Mouse (Mus musculus): ENCODE measurements around the gene Cirbp. TPM values are rescaled to one million over a fixed set of nuclear protein-coding genes. Genes with fewer than 3 reads are reported as not detected.
A peak's percentile ranks its signal among the peaks of the same experiment; 100 is the strongest.

The Cirbp gene
- 105 and 127 TPM in 2 replicates for polyA plus RNA-seq (2012; rRNA removed)

DNA sequence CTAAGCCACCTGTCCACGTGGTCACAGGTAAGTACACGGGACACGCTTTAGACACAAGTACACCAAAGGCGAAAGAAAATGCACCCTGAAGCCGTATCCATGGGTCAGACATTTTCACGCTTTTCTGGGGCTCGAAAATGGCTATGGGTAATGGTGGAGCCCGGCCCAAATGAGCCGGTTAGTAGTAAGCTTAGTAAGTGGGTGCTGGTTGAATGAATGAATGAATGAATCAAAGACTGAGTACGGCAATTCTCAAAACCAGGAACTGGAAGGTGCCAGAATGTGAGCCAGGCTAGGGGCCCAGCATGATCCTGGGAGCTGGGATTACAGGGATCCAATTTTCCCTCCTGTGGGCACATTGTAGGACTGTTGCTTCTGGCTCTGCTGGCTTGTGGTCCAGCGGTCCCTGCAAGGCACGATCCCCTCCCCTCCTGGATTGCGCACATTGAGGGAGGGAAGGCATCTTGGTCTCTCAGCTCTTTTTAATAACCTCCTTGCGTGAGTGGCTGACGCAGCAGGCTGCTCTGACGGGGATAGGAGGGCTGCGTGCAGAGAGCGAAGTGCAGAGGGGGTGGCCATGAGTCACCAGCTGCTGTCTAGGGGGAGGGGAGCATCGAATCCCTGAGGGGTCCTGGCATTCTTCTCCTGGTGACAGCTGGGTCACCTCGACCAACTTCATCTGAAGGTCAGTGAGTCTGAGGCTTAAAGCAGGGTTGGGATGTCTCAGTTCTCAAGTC, at the start of gene Cirbp:
Gene Cirbp, plus strand, starts transcription at position 594 of the 737 bp plus-strand sequence.
- Histone ChIP-seq H3K36me3 (ENCODE audit: control insufficient read depth, insufficient read depth, low read length) (peaks cover 2% of the 10 kb centered on the region), H3K27ac (ENCODE audit: control insufficient read depth, insufficient read depth, low read depth, low read length) (peak within 1 kb of the TSS; percentile 15; the same call in 1 of the 2 replicates), H3K4me1 (ENCODE audit: control insufficient read depth, insufficient read depth, low read length) (peaks cover 29% of the 10 kb centered on the region), H3K4me3 (ENCODE audit: control insufficient read depth, low read depth, low read length) (peak within 1 kb of the TSS; percentile 68), H3K27me3 (ENCODE audit: control insufficient read depth, insufficient read depth, low read length) (no peaks in the 10 kb centered on the region)
- TF ChIP-seq CTCF (IDR thresholded peaks at IDR 0.05; ENCODE audit: control insufficient read depth, insufficient read depth, insufficient replicate concordance, low read depth, low read length) (no peak), POLR2A (IDR thresholded peaks at IDR 0.05; ENCODE audit: control insufficient read depth, low read depth, low read length) (no peak)

- no peaks in the 10 kb centered on the region for H3K27me3 ChIP-seq (ENCODE audit: control insufficient read depth, insufficient read depth, low read length)
- H3K36me3 ChIP-seq (ENCODE audit: control insufficient read depth, insufficient read depth, low read length): no peaks in the 10 kb centered on the region; the same call in 1 of the 2 replicates
- peaks cover 23% of the 10 kb centered on the region for H3K4me1 ChIP-seq (ENCODE audit: control insufficient read depth, insufficient read depth, low read length)
- no peak; the same call in 1 of the 2 replicates for TF ChIP-seq CTCF (IDR thresholded peaks at IDR 0.05; ENCODE audit: control insufficient read depth, insufficient read depth, insufficient replicate concordance, low read depth, low read length)
- no peak for TF ChIP-seq POLR2A (IDR thresholded peaks at IDR 0.05; ENCODE audit: control insufficient read depth, low read depth, low read length)
- H3K4me3 ChIP-seq (ENCODE audit: control insufficient read depth, low read depth, low read length): peak overlapping the region; percentile 79
- peak overlapping the region; percentile 76 for H3K27ac ChIP-seq (ENCODE audit: control insufficient read depth, insufficient read depth, low read depth, low read length)
Observed at GRCm38 (mm10) chr10:80116563-80116926, 49.2 kb upstream of the Cirbp start.

DNA sequence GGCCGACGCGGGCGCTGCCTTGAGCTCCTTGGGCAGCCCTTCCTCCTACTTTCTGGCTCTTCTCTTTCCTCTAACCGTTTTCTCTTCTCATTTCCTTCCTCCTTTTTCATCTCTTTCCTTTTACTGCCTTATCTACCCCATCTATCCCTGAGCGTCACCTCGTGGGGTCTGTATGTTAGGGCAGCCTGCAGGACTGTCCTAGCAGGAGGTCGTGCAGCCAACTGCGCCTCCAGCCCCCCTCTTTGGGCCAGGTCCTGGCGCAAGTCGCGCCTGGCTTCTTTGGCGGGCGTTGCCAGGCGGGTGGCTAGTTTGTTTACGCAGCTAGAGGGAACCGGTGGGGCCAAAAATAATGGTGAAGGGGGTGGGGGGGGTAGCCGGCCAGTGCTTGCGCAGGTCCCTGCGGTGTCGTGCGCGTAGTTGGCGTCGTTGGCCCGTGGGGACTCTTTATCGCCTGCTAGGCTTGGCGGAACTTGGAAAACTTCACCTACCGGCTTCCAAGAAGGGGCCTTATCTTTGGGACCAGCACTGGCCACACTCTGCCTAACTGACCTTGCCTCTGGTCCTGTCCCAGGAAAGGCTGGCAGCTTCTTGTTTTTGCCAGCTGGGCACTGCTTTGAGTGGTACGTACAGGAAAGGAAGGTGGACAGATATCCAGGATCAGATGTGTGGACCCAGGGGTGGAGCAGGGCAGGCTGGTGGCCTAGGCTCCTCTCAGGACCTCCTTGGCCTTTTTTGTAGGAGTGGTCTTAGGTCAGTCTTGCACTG, 48.7 kb upstream of the Cirbp start:
- TF ChIP-seq CTCF (IDR thresholded peaks at IDR 0.05; ENCODE audit: control insufficient read depth, insufficient read depth, insufficient replicate concordance, low read depth, low read length) (no peak), POLR2A (IDR thresholded peaks at IDR 0.05; ENCODE audit: control insufficient read depth, low read depth, low read length) (0 out of 2 replicates have a peak, but pooled peaks have one; percentile 11)
- Histone ChIP-seq H3K27me3 (ENCODE audit: control insufficient read depth, insufficient read depth, low read length) (no peaks in the 10 kb centered on the region), H3K36me3 (ENCODE audit: control insufficient read depth, insufficient read depth, low read length) (no peaks in the 10 kb centered on the region; the same call in none of the 2 replicates), H3K4me3 (ENCODE audit: control insufficient read depth, low read depth, low read length) (peak overlapping the region; percentile 79), H3K4me1 (ENCODE audit: control insufficient read depth, insufficient read depth, low read length) (peaks cover 23% of the 10 kb centered on the region), H3K27ac (ENCODE audit: control insufficient read depth, insufficient read depth, low read depth, low read length) (peak overlapping the region; percentile 76)

GRCm38 (mm10) chr10:80117736-80118135, 48.0 kb upstream of the Cirbp start:
- TF ChIP-seq CTCF (IDR thresholded peaks at IDR 0.05; ENCODE audit: control insufficient read depth, insufficient read depth, insufficient replicate concordance, low read depth, low read length) (no peak), POLR2A (IDR thresholded peaks at IDR 0.05; ENCODE audit: control insufficient read depth, low read depth, low read length) (no peak)
- H3K27me3 ChIP-seq (ENCODE audit: control insufficient read depth, insufficient read depth, low read length): no peaks in the 10 kb centered on the region
- H3K4me3 ChIP-seq (ENCODE audit: control insufficient read depth, low read depth, low read length): peak overlapping the region; percentile 79
- no peak overlapping the region for H3K27ac ChIP-seq (ENCODE audit: control insufficient read depth, insufficient read depth, low read depth, low read length)
- H3K4me1 ChIP-seq (ENCODE audit: control insufficient read depth, insufficient read depth, low read length): peaks cover 23% of the 10 kb centered on the region
- H3K36me3 ChIP-seq (ENCODE audit: control insufficient read depth, insufficient read depth, low read length): no peaks in the 10 kb centered on the region; the same call in none of the 2 replicates

DNA sequence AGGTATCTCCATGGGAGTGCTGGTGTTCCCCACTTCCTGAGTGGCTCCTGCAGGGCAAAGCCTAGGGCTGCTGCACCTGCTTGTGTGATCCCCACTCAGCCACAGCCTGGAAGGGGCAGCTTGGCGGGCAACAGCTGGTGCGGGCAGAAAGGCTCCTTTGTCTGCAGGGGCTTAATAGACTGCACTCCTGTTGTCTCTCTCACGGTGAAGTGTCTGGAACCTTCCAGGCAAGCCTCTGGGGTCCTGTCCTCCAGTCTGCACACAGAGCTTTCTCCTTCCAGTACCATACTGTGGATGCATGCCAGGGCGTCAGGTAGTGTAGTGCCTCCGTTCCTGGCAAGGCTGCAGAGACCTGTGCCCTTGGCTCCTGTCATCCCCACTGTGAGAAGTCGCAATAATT, 47.2 kb upstream of the Cirbp start:
- Histone ChIP-seq H3K27ac (ENCODE audit: control insufficient read depth, insufficient read depth, low read depth, low read length) (no peak overlapping the region), H3K27me3 (ENCODE audit: control insufficient read depth, insufficient read depth, low read length) (no peaks in the 10 kb centered on the region), H3K4me3 (ENCODE audit: control insufficient read depth, low read depth, low read length) (no peak overlapping the region; the same call in 1 of the 2 replicates), H3K4me1 (ENCODE audit: control insufficient read depth, insufficient read depth, low read length) (peaks cover 22% of the 10 kb centered on the region), H3K36me3 (ENCODE audit: control insufficient read depth, insufficient read depth, low read length) (no peaks in the 10 kb centered on the region; the same call in none of the 2 replicates)
- TF ChIP-seq POLR2A (IDR thresholded peaks at IDR 0.05; ENCODE audit: control insufficient read depth, low read depth, low read length) (no peak), CTCF (IDR thresholded peaks at IDR 0.05; ENCODE audit: control insufficient read depth, insufficient read depth, insufficient replicate concordance, low read depth, low read length) (no peak)

DNA sequence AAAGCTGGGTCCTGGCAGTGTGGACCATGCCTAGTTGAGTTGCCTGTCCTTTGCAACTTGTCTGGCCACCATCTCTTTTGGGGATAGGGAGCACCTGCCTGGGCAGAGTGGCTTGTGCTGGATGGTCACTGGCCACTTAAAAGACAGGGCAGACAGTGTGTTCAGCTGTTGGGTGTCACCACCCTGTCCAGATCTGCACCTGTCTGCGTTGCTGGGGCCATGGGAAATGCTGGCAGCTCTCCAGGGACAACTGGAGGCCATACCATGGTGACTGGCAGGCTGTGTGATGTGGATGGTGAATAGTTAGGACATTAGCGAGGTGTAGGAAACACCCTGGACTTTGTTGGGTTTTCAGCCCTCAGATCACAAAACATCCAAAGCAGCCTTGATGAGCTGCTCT, 45.6 kb upstream of the Cirbp start:
- H3K4me3 ChIP-seq (ENCODE audit: control insufficient read depth, low read depth, low read length): no peak overlapping the region
- H3K4me1 ChIP-seq (ENCODE audit: control insufficient read depth, insufficient read depth, low read length): peaks cover 17% of the 10 kb centered on the region
- H3K36me3 ChIP-seq (ENCODE audit: control insufficient read depth, insufficient read depth, low read length): no peaks in the 10 kb centered on the region; the same call in none of the 2 replicates
- no peak for TF ChIP-seq POLR2A (IDR thresholded peaks at IDR 0.05; ENCODE audit: control insufficient read depth, low read depth, low read length)
- no peak for TF ChIP-seq CTCF (IDR thresholded peaks at IDR 0.05; ENCODE audit: control insufficient read depth, insufficient read depth, insufficient replicate concordance, low read depth, low read length)
- H3K27me3 ChIP-seq (ENCODE audit: control insufficient read depth, insufficient read depth, low read length): no peaks in the 10 kb centered on the region
- H3K27ac ChIP-seq (ENCODE audit: control insufficient read depth, insufficient read depth, low read depth, low read length): no peak overlapping the region

GRCm38 (mm10) chr10:80121639-80122038, 44.1 kb upstream of the Cirbp start:
- no peak for TF ChIP-seq POLR2A (IDR thresholded peaks at IDR 0.05; ENCODE audit: control insufficient read depth, low read depth, low read length)
- no peak for TF ChIP-seq CTCF (IDR thresholded peaks at IDR 0.05; ENCODE audit: control insufficient read depth, insufficient read depth, insufficient replicate concordance, low read depth, low read length)
- no peaks in the 10 kb centered on the region for H3K27me3 ChIP-seq (ENCODE audit: control insufficient read depth, insufficient read depth, low read length)
- no peaks in the 10 kb centered on the region; the same call in none of the 2 replicates for H3K36me3 ChIP-seq (ENCODE audit: control insufficient read depth, insufficient read depth, low read length)
- H3K27ac ChIP-seq (ENCODE audit: control insufficient read depth, insufficient read depth, low read depth, low read length): no peak overlapping the region
- H3K4me1 ChIP-seq (ENCODE audit: control insufficient read depth, insufficient read depth, low read length): peaks cover 16% of the 10 kb centered on the region
- no peak overlapping the region for H3K4me3 ChIP-seq (ENCODE audit: control insufficient read depth, low read depth, low read length)

All from testis, adult 2 months (tissue).